Mouse (Mus musculus) midbrain, embryonic 16.5 days (tissue): ENCODE data around the gene Rheb. TPM values are rescaled to one million over a fixed set of nuclear protein-coding genes. Genes with fewer than 3 reads are reported as not detected.

Source experiments
- ATAC-seq: fragments of 200-750 bp; cut with Nextera tagmentation; 2 replicates; pipeline ENCODE4 v1.8.0; 2017; ENCODE audit warnings: moderate TSS enrichment
- H3K27ac ChIP-seq: fragments of 300-500 bp; sonication (generic); 2 replicates; pipeline ENCODE4 v1.5.1; 2014; ENCODE audit warnings: mild to moderate bottlenecking, low read length, mixed read lengths
- H3K27me3 ChIP-seq: fragments of 300-500 bp; sonication (generic); 2 replicates; pipeline ENCODE4 v1.6.1; 2014; ENCODE audit warnings: low read depth, low read length, mixed read lengths; ENCODE audit not compliant: control insufficient read depth, insufficient read depth
- H3K36me3 ChIP-seq: fragments of 300-500 bp; sonication (generic); 2 replicates; pipeline ENCODE4 v1.6.1; 2014; ENCODE audit warnings: mild to moderate bottlenecking, low read length, moderate library complexity, mixed read lengths; ENCODE audit not compliant: control insufficient read depth, insufficient read depth
- H3K4me1 ChIP-seq: fragments of 300-500 bp; sonication (generic); 2 replicates; pipeline ENCODE4 v1.6.1; 2014; ENCODE audit warnings: mild to moderate bottlenecking, low read length, mixed read lengths; ENCODE audit not compliant: control insufficient read depth, insufficient read depth
- H3K4me2 ChIP-seq: fragments of 300-500 bp; sonication (generic); 2 replicates; pipeline ENCODE4 v1.6.1; 2014; ENCODE audit warnings: mild to moderate bottlenecking, low read length, mixed read lengths
- H3K4me3 ChIP-seq: fragments of 300-500 bp; sonication (generic); 2 replicates; pipeline ENCODE4 v1.5.1; 2014; ENCODE audit warnings: low read depth, mild to moderate bottlenecking, low read length, moderate library complexity, mixed read lengths
- H3K9ac ChIP-seq: fragments of 300-500 bp; sonication (generic); 2 replicates; pipeline ENCODE4 v1.6.1; 2014; ENCODE audit warnings: low read depth, low read length, mixed read lengths
- H3K9me3 ChIP-seq: fragments of 300-500 bp; sonication (generic); replicated peaks from 2 replicates; pipeline ENCODE4 v1.6.1; 2014; ENCODE audit warnings: mild to moderate bottlenecking, low read length, mixed read lengths; ENCODE audit not compliant: control insufficient read depth, poor library complexity, severe bottlenecking
- WGBS: fragments of 180-500 bp; shearing (Covaris S2); extraction: QIAGEN DNeasy Blood & Tissue Kit; methylation state at CpG from one replicate; pipeline ENCODE4 v1.1.7; 2014; 5-methylcytosine and 5-hydroxymethylcytosine counted together
- polyA plus RNA-seq: library from polyadenylated mRNA; unstranded; fragments of >200 nt; fragmentation: Nextera tagmentation; extraction: Ambion mirVana; gene quantifications from 2 replicates; pipeline ENCODE4 v1.2.1, GENCODE M21; 2015

The Rheb gene
- polyA plus RNA-seq, 1 experiment from 2014 or later, result 255 TPM

GRCm38 (mm10) chr5:24756931-24757330 is 85.5 kb downstream of the Rheb start:
- Histone ChIP-seq H3K27me3 (no peaks in the 10 kb centered on the region), H3K9me3 (no peaks in the 10 kb centered on the region), H3K36me3 (no peaks in the 10 kb centered on the region), H3K4me2 (no peak overlapping the region), H3K4me3 (no peak overlapping the region), H3K27ac (no peak overlapping the region), H3K4me1 (peaks cover 3% of the 10 kb centered on the region), H3K9ac (no peak overlapping the region)
- 49% methylated on average over 3 of the region's 3 CpGs for WGBS
- no peak for ATAC-seq

Other genes starting within 250 kb of the Rheb start
- 173 and 192 TPM in 2 replicates for gene Smarcd3, start 218.2 kb downstream of the Rheb start, polyA plus RNA-seq
- gene Nub1, start 157.1 kb downstream of the Rheb start, polyA plus RNA-seq, result 48.6 and 49.8 TPM in 2 replicates
- gene Wdr86, start 111.9 kb downstream of the Rheb start, polyA plus RNA-seq, result 4.4 and 5.7 TPM in 2 replicates
- gene Crygn, start 84.6 kb downstream of the Rheb start, polyA plus RNA-seq, result 1.4 and 2.1 TPM in 2 replicates